Mouse (Mus musculus) heart, postnatal 0 days (tissue): ENCODE data around the gene Mgat5b.

Source experiments
- CTCF ChIP-seq: IDR thresholded peaks from 2 replicates; pipeline ENCODE4 v1.5.1; 2016; ENCODE audit warnings: antibody characterized with exemption, control low read depth, low read depth
- EP300 ChIP-seq: IDR thresholded peaks from 2 replicates; pipeline ENCODE4 v1.6.1; 2016; ENCODE audit warnings: antibody characterized with exemption, low read depth

- no peak for TF ChIP-seq CTCF
- TF ChIP-seq EP300, result no peak
Measured at GRCm38 (mm10) chr11:116998935-116999334, 80.3 kb downstream of the Mgat5b start.
